Mouse (Mus musculus): Measurements from ENCODE around the gene Mpst.

GRCm38 (mm10) chr15:78430874-78431273 is 24.7 kb downstream of the Mpst start:
- TF ChIP-seq CTCF (conservative IDR thresholded peaks at IDR 0.05; ENCODE audit: low read length) = no peak
- no peak for TF ChIP-seq POU5F1 (IDR thresholded peaks at IDR 0.05; ENCODE audit: borderline replicate concordance, low read length)

All from E14TG2a.4 (cell line).